Mouse (Mus musculus) C2C12 (cell line): ENCODE measurements around the gene E2f4.

Experiments used
- CTCF ChIP-seq: IDR thresholded peaks from one replicate; pipeline ENCODE4 v1.5.1; 2011; ENCODE audit not compliant: control insufficient read depth, insufficient read depth, insufficient read length
- MAX ChIP-seq: IDR thresholded peaks from one replicate; pipeline ENCODE4 v1.6.1; 2011; ENCODE audit warnings: mild to moderate bottlenecking, control low read depth

GRCm38 (mm10) chr8:105254966-105255350 lies 42.5 kb upstream of the E2f4 start, which contains the start of gene B3gnt9:
- TF ChIP-seq CTCF (no peak), MAX (peak; percentile 5)
